Mouse (Mus musculus) embryonic facial prominence, embryonic 12.5 days (tissue): ENCODE data around the gene Gm10300. TPM values are rescaled to one million over a fixed set of nuclear protein-coding genes. Genes with fewer than 3 reads are reported as not detected.

Source experiments
- ATAC-seq: fragments of 200-750 bp; cut with Nextera tagmentation; 2 replicates; pipeline ENCODE4 v1.8.0; 2017; ENCODE audit not compliant: insufficient number of reproducible peaks, insufficient read depth, low FRiP score, low TSS enrichment
- H3K27ac ChIP-seq: fragments of 300-500 bp; sonication (generic); 2 replicates; pipeline ENCODE4 v1.5.1; 2016; ENCODE audit warnings: mild to moderate bottlenecking
- H3K27me3 ChIP-seq: fragments of 300-500 bp; sonication (generic); 2 replicates; pipeline ENCODE4 v1.6.1; 2016; ENCODE audit warnings: mild to moderate bottlenecking, moderate library complexity
- H3K36me3 ChIP-seq: fragments of 300-500 bp; sonication (generic); 2 replicates; pipeline ENCODE4 v1.6.1; 2016; ENCODE audit warnings: mild to moderate bottlenecking
- H3K4me1 ChIP-seq: fragments of 300-500 bp; sonication (generic); 2 replicates; pipeline ENCODE4 v1.6.1; 2016
- H3K4me2 ChIP-seq: fragments of 300-500 bp; sonication (generic); replicated peaks from 2 replicates; pipeline ENCODE4 v1.6.1; 2016; ENCODE audit warnings: mild to moderate bottlenecking, moderate library complexity
- H3K4me3 ChIP-seq: fragments of 300-500 bp; sonication (generic); 2 replicates; pipeline ENCODE4 v1.5.1; 2016; ENCODE audit warnings: mild to moderate bottlenecking
- H3K9ac ChIP-seq: fragments of 300-500 bp; sonication (generic); 2 replicates; pipeline ENCODE4 v1.6.1; 2016; ENCODE audit warnings: mild to moderate bottlenecking, moderate library complexity
- H3K9me3 ChIP-seq: fragments of 300-500 bp; sonication (generic); 2 replicates; pipeline ENCODE4 v1.6.1; 2016; ENCODE audit warnings: mild to moderate bottlenecking, moderate library complexity
- WGBS: fragments of 180-500 bp; shearing (Covaris S2); methylation state at CpG from one replicate; pipeline ENCODE4 v1.1.7; 2016; 5-methylcytosine and 5-hydroxymethylcytosine counted together
- polyA plus RNA-seq: library from polyadenylated mRNA; unstranded; fragments of >200 nt; fragmentation: Nextera tagmentation; extraction: Ambion mirVana; gene quantifications from 2 replicates; pipeline ENCODE4 v1.2.1, GENCODE M21; 2016

The Gm10300 gene
- polyA plus RNA-seq, 1 experiment from 2014 or later = not detected

DNA sequence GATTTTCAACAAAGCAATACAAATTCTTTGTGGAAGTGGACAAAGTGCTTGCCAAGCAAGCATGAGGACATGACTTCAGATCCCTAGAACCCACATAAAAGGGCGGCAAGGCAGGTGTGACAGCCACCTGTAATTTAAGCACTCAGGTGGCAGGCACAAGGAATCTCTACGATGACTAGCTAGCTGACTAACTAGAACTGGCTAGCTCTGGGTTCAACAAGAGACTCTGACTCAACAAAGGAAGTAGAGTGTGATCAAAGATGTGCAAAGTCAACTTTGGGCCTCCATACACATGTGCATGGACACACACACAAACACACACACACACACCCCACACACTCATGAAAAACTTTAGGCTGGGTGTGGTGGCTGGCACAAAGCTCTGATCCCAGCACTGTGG is 35.0 kb upstream of the Gm10300 start:
- Histone ChIP-seq H3K4me2 (no peak overlapping the region), H3K27me3 (no peaks in the 10 kb centered on the region), H3K4me3 (no peak overlapping the region), H3K9me3 (no peaks in the 10 kb centered on the region), H3K36me3 (no peaks in the 10 kb centered on the region), H3K4me1 (peaks cover 38% of the 10 kb centered on the region), H3K27ac (no peak overlapping the region), H3K9ac (no peak overlapping the region)
- WGBS = 86% methylated on average over 2 of the region's 2 CpGs
- ATAC-seq = no peak

GRCm38 (mm10) chr4:132039975-132040645 is 34.4 kb upstream of the Gm10300 start:
- Histone ChIP-seq H3K4me1 (peaks cover 40% of the 10 kb centered on the region), H3K9ac (no peak overlapping the region), H3K36me3 (no peaks in the 10 kb centered on the region), H3K9me3 (no peaks in the 10 kb centered on the region), H3K4me3 (no peak overlapping the region), H3K4me2 (no peak overlapping the region), H3K27me3 (no peaks in the 10 kb centered on the region), H3K27ac (no peak overlapping the region)
- WGBS = 78% methylated on average over 8 of the region's 8 CpGs
- ATAC-seq = no peak

- no peak overlapping the region for H3K9ac ChIP-seq
- peaks cover 35% of the 10 kb centered on the region for H3K4me1 ChIP-seq
- no peak overlapping the region for H3K4me3 ChIP-seq
- no peak overlapping the region for H3K27ac ChIP-seq
- WGBS = 79% methylated on average over 6 of the region's 6 CpGs
- no peak overlapping the region for H3K4me2 ChIP-seq
- ATAC-seq = no peak
- no peaks in the 10 kb centered on the region for H3K9me3 ChIP-seq
- H3K36me3 ChIP-seq = no peaks in the 10 kb centered on the region
- H3K27me3 ChIP-seq = no peaks in the 10 kb centered on the region
These were observed 32.8 kb upstream of the Gm10300 start for GRCm38 (mm10) chr4:132041471-132042332.

DNA sequence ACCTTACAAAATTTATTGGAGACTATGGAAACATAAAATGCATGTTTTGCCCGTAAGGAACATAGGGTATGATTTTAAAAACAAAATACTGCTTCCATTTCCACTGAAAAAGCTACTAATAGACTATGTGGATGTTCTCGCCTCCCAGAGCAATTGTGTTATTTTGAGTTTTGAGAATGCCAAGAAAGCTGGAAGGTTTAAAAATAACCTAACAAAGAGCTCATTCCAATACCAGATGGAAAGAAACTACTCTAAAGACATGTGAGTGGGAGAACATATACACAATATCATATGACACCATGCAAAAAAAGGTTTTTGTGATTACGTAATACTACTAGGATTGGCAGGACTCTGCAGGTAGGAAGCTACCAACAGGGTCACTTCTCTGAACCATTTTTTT is 30.8 kb upstream of the Gm10300 start:
- WGBS = 80% methylated on average over 3 of the region's 3 CpGs
- Histone ChIP-seq H3K4me3 (no peak overlapping the region), H3K27ac (no peak overlapping the region), H3K4me1 (peaks cover 30% of the 10 kb centered on the region), H3K27me3 (no peaks in the 10 kb centered on the region), H3K9ac (no peak overlapping the region), H3K36me3 (no peaks in the 10 kb centered on the region), H3K4me2 (no peak overlapping the region), H3K9me3 (no peaks in the 10 kb centered on the region)
- ATAC-seq = no peak

DNA sequence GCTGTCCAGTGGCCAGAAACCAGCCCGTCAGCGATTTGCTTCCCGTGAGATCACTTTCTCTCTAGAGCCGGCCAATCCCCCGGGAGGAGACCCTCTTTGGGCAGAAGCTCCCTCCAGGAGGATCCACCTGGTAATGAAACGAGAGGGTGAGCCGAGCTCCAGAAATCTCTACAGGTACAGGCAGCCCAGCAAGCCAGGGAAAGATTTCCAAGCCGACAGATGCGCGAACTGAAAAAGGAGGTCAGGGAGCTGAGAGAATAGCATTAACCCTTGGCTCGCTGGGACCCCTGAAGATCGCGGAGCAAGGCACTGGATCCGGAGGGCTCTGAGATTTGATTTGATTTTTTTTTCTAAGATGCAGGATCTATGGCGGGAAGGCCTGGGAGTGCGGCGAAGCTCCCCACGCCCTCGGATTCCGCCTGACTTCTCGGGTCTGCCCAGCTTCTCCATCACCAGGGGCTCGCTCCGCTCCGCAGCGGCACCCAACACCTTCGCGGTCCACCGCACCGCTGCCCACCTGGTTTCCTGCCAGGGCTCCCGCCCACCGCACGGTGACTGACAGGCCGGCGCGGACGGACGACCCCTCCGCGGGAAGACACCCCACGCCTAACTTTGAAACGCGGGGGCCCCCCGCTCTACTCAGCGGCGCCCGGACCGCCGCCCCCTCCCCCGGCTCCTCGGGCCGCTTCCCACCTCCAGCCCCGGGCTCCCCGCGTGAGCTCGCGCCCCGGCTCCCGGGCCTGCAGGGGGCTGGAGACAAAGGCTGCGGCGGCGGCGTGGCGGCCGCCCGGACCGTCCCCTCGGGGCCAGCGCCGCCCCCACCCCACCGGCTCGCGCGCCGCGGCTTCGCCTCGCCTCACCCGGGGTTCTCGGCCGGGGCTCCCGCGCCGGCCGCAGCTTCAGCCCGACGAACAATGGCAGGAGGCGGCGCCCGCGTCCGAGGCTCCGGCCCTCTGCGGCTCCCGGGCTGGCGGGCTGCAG is 26.2 kb upstream of the Gm10300 start:
- H3K36me3 ChIP-seq = no peaks in the 10 kb centered on the region
- H3K9me3 ChIP-seq = no peaks in the 10 kb centered on the region
- peak overlapping the region; percentile 92 for H3K4me3 ChIP-seq
- H3K27me3 ChIP-seq = no peaks in the 10 kb centered on the region
- H3K4me2 ChIP-seq = peak overlapping the region; percentile 89
- H3K27ac ChIP-seq = peak overlapping the region; percentile 98
- WGBS = under 1% methylated on average over 88 of the region's 95 CpGs
- H3K4me1 ChIP-seq = peaks cover 30% of the 10 kb centered on the region
- H3K9ac ChIP-seq = peak overlapping the region; percentile 97
- peak; percentile 24 for ATAC-seq

GRCm38 (mm10) chr4:132048995-132049404 is 25.5 kb upstream of the Gm10300 start:
- H3K4me2 ChIP-seq = peak overlapping the region; percentile 89
- no peaks in the 10 kb centered on the region for H3K36me3 ChIP-seq
- H3K4me1 ChIP-seq = peaks cover 26% of the 10 kb centered on the region
- WGBS = under 1% methylated on average over 24 of the region's 46 CpGs
- peak; percentile 98 for ATAC-seq
- H3K27ac ChIP-seq = peak overlapping the region; percentile 98
- H3K4me3 ChIP-seq = peak overlapping the region; percentile 92
- no peaks in the 10 kb centered on the region for H3K9me3 ChIP-seq
- no peaks in the 10 kb centered on the region for H3K27me3 ChIP-seq
- peak overlapping the region; percentile 97 for H3K9ac ChIP-seq

DNA sequence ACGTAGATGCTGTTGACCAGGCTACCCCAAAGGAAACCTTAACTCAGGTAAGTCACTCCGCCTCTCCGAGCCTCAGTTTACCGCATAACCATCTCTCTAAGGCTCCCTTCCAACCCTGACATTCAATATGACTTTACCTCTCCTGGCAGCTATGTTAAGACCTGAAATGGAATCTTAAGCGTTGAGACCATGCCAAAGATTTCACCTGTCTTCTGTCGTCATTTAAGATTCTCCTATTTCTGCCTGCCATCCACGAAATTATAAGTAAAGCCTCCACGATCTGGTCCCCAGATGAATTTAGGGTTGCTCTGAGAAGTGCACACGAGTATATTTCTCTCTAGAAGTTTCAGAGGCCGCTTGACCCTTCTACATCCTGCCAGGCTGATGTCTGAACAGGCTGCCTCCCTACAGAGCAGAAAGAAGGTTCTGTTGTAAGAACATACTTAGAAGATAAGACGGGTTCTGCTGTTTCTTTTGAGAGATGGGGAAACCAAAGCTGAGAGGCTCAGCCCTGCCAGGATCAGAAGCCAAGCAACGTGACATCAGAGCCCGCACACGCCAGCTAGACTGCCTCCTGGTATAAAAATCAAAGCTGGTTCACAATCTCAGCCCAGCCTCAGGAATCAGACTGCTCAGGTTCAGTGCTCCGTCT is 24.8 kb upstream of the Gm10300 start:
- WGBS = 12% methylated on average over 13 of the region's 15 CpGs
- H3K4me2 ChIP-seq = peak overlapping the region; percentile 89
- H3K9ac ChIP-seq = no peak overlapping the region
- no peaks in the 10 kb centered on the region for H3K36me3 ChIP-seq
- peak overlapping the region; percentile 92 for H3K4me3 ChIP-seq
- no peak for ATAC-seq
- H3K4me1 ChIP-seq = peaks cover 20% of the 10 kb centered on the region
- H3K9me3 ChIP-seq = no peaks in the 10 kb centered on the region
- H3K27me3 ChIP-seq = no peaks in the 10 kb centered on the region
- H3K27ac ChIP-seq = no peak overlapping the region

- H3K9me3 ChIP-seq = no peaks in the 10 kb centered on the region
- H3K4me1 ChIP-seq = peaks cover 15% of the 10 kb centered on the region
- ATAC-seq = no peak
- 69% methylated on average over 10 of the region's 10 CpGs for WGBS
- H3K4me3 ChIP-seq = no peak overlapping the region
- H3K27ac ChIP-seq = no peak overlapping the region
- H3K27me3 ChIP-seq = no peaks in the 10 kb centered on the region
- no peak overlapping the region for H3K9ac ChIP-seq
- H3K4me2 ChIP-seq = no peak overlapping the region
- H3K36me3 ChIP-seq = no peaks in the 10 kb centered on the region
These were observed 22.9 kb upstream of the Gm10300 start for GRCm38 (mm10) chr4:132051321-132052275.

DNA sequence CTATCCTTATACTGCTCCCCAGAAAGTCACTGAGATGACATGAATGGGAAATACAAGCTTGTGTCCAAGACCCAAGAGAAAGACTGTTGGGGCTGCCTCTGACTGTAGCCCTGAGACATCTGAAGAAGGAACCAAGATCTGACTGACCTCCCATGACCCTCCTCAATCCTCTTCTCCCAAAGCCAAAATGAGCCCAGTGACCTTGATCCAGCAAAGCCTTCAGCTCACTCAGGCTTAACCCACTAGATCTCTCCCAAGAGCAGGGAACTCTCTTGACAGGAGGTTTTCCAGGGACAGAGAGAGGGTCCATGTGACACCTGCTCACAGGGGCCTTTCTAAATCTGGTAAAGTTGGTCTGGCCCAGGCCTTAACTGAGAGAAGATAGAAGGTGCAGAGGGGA is 17.2 kb upstream of the Gm10300 start:
- Histone ChIP-seq H3K36me3 (no peaks in the 10 kb centered on the region), H3K4me3 (no peak overlapping the region), H3K4me2 (no peak overlapping the region), H3K27me3 (no peaks in the 10 kb centered on the region), H3K9ac (no peak overlapping the region), H3K27ac (no peak overlapping the region), H3K9me3 (no peaks in the 10 kb centered on the region), H3K4me1 (peaks cover 2% of the 10 kb centered on the region; the same call in 1 of the 2 replicates)
- no peak for ATAC-seq

DNA sequence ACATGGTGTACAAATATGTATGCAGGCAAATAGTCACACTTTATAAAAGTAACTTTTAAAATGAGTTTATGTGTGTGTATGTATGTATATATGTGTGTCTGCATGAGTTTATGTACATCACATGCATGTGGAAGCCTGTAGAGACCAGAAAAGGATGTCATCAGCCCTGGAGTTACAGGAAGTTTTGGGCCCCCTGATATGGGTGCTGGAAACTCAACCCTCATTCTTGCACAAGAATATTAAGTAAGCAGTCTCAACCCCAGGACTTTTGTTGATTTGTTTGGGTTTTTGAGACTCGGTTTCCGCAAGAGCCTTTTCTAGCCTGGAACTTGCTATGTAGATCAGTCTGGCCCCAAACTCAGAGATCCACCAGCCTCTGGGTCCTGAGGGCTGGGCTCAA is 15.0 kb upstream of the Gm10300 start:
- H3K9me3 ChIP-seq = no peaks in the 10 kb centered on the region
- no peak overlapping the region for H3K4me2 ChIP-seq
- no peaks in the 10 kb centered on the region for H3K27me3 ChIP-seq
- H3K27ac ChIP-seq = no peak overlapping the region
- peaks cover 5% of the 10 kb centered on the region; the same call in 1 of the 2 replicates for H3K4me1 ChIP-seq
- no peak overlapping the region for H3K9ac ChIP-seq
- 92% methylated on average over 2 of the region's 2 CpGs for WGBS
- ATAC-seq = no peak
- H3K4me3 ChIP-seq = no peak overlapping the region
- H3K36me3 ChIP-seq = no peaks in the 10 kb centered on the region
